Mouse (Mus musculus) erythroblast, embryonic 14.5 days (primary cell): ENCODE measurements around the gene Gpr31b.

Experiments
- GATA1 ChIP-seq: IDR thresholded peaks from 2 replicates; pipeline ENCODE4 v1.6.1; 2012; ENCODE audit warnings: low read length, inconsistent platforms, mixed read lengths
- TAL1 ChIP-seq: IDR thresholded peaks from 3 replicates; pipeline ENCODE4 v1.6.1; 2012; ENCODE audit warnings: low read length, inconsistent platforms, mixed read lengths

GRCm38 (mm10) chr17:13006984-13007383 is 45.1 kb downstream of the Gpr31b start:
- TF ChIP-seq TAL1 (no peak), GATA1 (no peak)
